22 mouse cellular contexts compared by ENCODE assay signal in the genomic region with DNA sequence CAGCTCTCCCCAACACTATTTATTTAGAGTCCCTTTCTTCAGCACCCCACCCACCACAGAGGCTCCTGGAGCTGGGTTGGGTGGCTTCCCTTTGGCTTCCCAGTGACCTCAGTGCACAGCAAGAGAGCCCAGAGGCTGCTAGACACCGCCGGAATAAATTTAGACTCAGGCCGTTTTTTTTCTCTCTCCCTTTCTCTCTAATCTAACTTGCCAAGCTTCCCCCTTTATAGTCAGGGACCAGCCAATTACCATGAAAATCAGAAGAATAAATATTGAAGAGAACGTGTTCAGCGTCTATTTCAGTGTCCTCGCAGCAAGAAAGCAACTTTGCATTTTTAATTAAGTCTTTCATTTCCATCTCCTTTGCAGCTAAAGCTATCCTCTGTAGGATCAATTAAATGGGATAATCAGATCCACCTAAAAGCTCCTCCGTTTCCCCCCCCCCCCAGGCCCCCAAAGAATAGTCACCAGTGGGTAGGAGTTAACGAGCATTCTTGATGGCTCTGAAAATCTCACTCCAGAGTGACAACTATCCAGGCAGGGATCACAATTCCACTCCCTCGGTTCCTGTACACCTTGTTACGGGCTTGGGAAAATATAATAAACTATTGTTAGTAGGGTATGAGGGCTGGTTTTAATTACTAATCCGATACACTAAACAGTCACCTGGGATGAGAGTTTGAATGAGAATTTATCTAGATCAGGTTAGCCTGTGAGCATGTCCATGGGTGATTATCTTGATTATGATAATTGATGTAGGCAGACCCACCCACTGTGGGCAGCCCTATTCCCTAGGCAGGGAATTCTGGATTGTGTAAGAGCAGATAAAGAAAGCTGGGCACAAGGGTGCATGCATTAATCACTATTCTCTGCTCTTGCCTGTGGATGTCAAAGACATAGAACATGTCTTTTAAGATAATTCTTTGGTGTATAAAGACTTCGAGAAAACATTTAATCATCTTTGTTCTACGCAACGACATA. TPM values are rescaled to one million over a fixed set of nuclear protein-coding genes. Genes with fewer than 3 reads are reported as not detected.
DNase-seq lines count a peak whose midpoint lies in the region; ATAC-seq and TF ChIP-seq lines count a peak whose summit lies in the region.
"Had no signal": no experiment of that assay in that cellular context is flagged by ENCODE, and none has a peak within 500 bp of the region (broad histone marks: within the 10 kb centered on the region; RNA-seq: fewer than 3 reads in every experiment).

No protein-coding gene starts in this region.

- 73% methylated on average over 14 of the region's 14 CpGs for WGBS in embryonic facial prominence, embryonic 14.5 days
- WGBS in embryonic facial prominence, embryonic 10.5 days: 76% methylated on average over 14 of the region's 14 CpGs
- WGBS in midbrain, embryonic 13.5 days: 44% methylated on average over 14 of the region's 14 CpGs

- H3K9ac ChIP-seq in embryonic facial prominence, embryonic 14.5 days (ENCODE audit: low read depth, low read length): no peak overlapping the region
- H3K9ac ChIP-seq in midbrain, embryonic 13.5 days (replicated peaks): no peak overlapping the region
- H3K9ac ChIP-seq: embryonic facial prominence, embryonic 13.5 days had no signal

- no peak overlapping the region for H3K4me3 ChIP-seq in embryonic facial prominence, embryonic 14.5 days (ENCODE audit: low read depth, low read length)
- no peak overlapping the region for H3K4me3 ChIP-seq in embryonic facial prominence, embryonic 10.5 days
- no peak overlapping the region for H3K4me3 ChIP-seq in midbrain, embryonic 13.5 days (replicated peaks)
- H3K4me3 ChIP-seq in left cerebral cortex, adult 2 months: no peak overlapping the region
- H3K4me3 ChIP-seq: embryonic facial prominence, embryonic 13.5 days; heart, embryonic 10.5 days; megakaryocyte, embryonic 14.5 days; myocyte had no signal

- no peaks in the 10 kb centered on the region for H3K36me3 ChIP-seq in embryonic facial prominence, embryonic 14.5 days (ENCODE audit: control insufficient read depth, insufficient read depth, low read length)
- no peaks in the 10 kb centered on the region for H3K36me3 ChIP-seq in embryonic facial prominence, embryonic 10.5 days (replicated peaks)
- 0 out of 2 replicates have a peak, but pooled peaks cover under 1% of the 10 kb centered on the region for H3K36me3 ChIP-seq in midbrain, embryonic 13.5 days
- H3K36me3 ChIP-seq: embryonic facial prominence, embryonic 13.5 days; heart, embryonic 10.5 days had no signal

- no peaks in the 10 kb centered on the region for H3K4me1 ChIP-seq in embryonic facial prominence, embryonic 14.5 days (ENCODE audit: control insufficient read depth, insufficient read depth, low read length)
- H3K4me1 ChIP-seq in embryonic facial prominence, embryonic 10.5 days: no peaks in the 10 kb centered on the region; the same call in 1 of the 2 replicates
- peaks cover 8% of the 10 kb centered on the region for H3K4me1 ChIP-seq in midbrain, embryonic 13.5 days (replicated peaks)
- H3K4me1 ChIP-seq: embryonic facial prominence, embryonic 13.5 days; megakaryocyte, embryonic 14.5 days had no signal

- no peak for TF ChIP-seq CTCF in left cerebral cortex, adult 2 months (IDR thresholded peaks at IDR 0.05)

- no peaks in the 10 kb centered on the region for H3K27me3 ChIP-seq in embryonic facial prominence, embryonic 14.5 days (replicated peaks; ENCODE audit: control insufficient read depth, insufficient read depth, low read length)
- no peaks in the 10 kb centered on the region for H3K27me3 ChIP-seq in embryonic facial prominence, embryonic 10.5 days (replicated peaks; ENCODE audit: low read depth, poor library complexity, severe bottlenecking)
- H3K27me3 ChIP-seq in midbrain, embryonic 13.5 days: no peaks in the 10 kb centered on the region
- H3K27me3 ChIP-seq: embryonic facial prominence, embryonic 13.5 days had no signal

- peak; percentile 50; the same call in 1 of the 2 replicates for ATAC-seq in embryonic facial prominence, embryonic 14.5 days (ENCODE audit: low read depth)
- peak; percentile 75 for ATAC-seq in midbrain, embryonic 13.5 days
- ATAC-seq in frontal cortex, adult (ENCODE audit: low TSS enrichment): no peak
- ATAC-seq: Patski had no signal

- intact Hi-C loops in left cerebral cortex, adult 2 months (cut with DNase I): loop anchor here (2.0 to 5.0 kb wide), 2 partner anchors 131 to 180 kb away; a partner anchor contains a TSS

- no peak for DNase-seq in embryonic facial prominence, embryonic 14.5 days (ENCODE audit: low spot score)
- no peak for DNase-seq in embryonic facial prominence, embryonic 10.5 days (ENCODE audit: low spot score)
- peak; percentile 22 to 27 for DNase-seq in right cerebral cortex, postnatal 10 days (ENCODE audit: low spot score in 2 of 2)
- DNase-seq in right cerebral cortex, postnatal 14 days: no peak
- DNase-seq in heart, postnatal 4 days: no peak
- DNase-seq in left cerebral cortex, adult 2 months (ENCODE audit: extremely low spot score in 1 of 2, low spot score in 2 of 2): no peak
- DNase-seq: adrenal gland, postnatal 10 days; cerebellum, adult 11 months; cerebellum, postnatal 10 days; kidney, adult 2 months; kidney, postnatal 14 days; lung, adult 18-20 months; right cerebral cortex, adult 18-20 months; thymus, postnatal 36 days had no signal

- H3K9me3 ChIP-seq in embryonic facial prominence, embryonic 14.5 days (ENCODE audit: control insufficient read depth, low read length): no peaks in the 10 kb centered on the region
- H3K9me3 ChIP-seq in embryonic facial prominence, embryonic 10.5 days: no peaks in the 10 kb centered on the region
- no peaks in the 10 kb centered on the region for H3K9me3 ChIP-seq in midbrain, embryonic 13.5 days
- H3K9me3 ChIP-seq: embryonic facial prominence, embryonic 13.5 days; heart, embryonic 10.5 days had no signal

- H3K27ac ChIP-seq in embryonic facial prominence, embryonic 14.5 days (replicated peaks; ENCODE audit: low read depth, low read length): no peak overlapping the region
- H3K27ac ChIP-seq in embryonic facial prominence, embryonic 10.5 days (replicated peaks): no peak overlapping the region
- peak overlapping the region; percentile 72 for H3K27ac ChIP-seq in midbrain, embryonic 13.5 days
- H3K27ac ChIP-seq in left cerebral cortex, adult 2 months: no peak overlapping the region
- H3K27ac ChIP-seq: embryonic facial prominence, embryonic 13.5 days; heart, embryonic 10.5 days had no signal

- no peak overlapping the region for H3K4me2 ChIP-seq in embryonic facial prominence, embryonic 14.5 days (ENCODE audit: low read depth, low read length)
- H3K4me2 ChIP-seq in midbrain, embryonic 13.5 days (replicated peaks): no peak overlapping the region
- H3K4me2 ChIP-seq: embryonic facial prominence, embryonic 13.5 days; liver, embryonic 11.5 days had no signal

RNA-seq across cellular contexts. Expression of a gene that starts 29.0 kb away (rescaled TPM):
- polyA plus RNA-seq in embryonic facial prominence, embryonic 14.5 days (2014; fragmentation: Nextera tagmentation; extraction: Ambion mirVana): 81.4 and 97.6 TPM in 2 replicates
- polyA plus RNA-seq in embryonic facial prominence, embryonic 10.5 days (2016; fragmentation: Nextera tagmentation; extraction: Ambion mirVana): 50.4 and 67.6 TPM in 2 replicates
- 10.2 and 10.4 TPM in 2 replicates for polyA plus RNA-seq in midbrain, embryonic 13.5 days (2015; fragmentation: Nextera tagmentation; extraction: Ambion mirVana)
- 10 to 100 TPM; 22.9 to 23.2 TPM for total RNA-seq in heart, postnatal 4 days (2021)
- total RNA-seq in left cerebral cortex, adult 2 months (2021): 1 to 10 TPM; 7.1 TPM

Comparison
In these comparisons a context has a peak if more than half of its experiments do, and no peak if none do; other contexts are left out.
1. DNase-seq: peak in right cerebral cortex, postnatal 10 days (2 of 2); none in embryonic facial prominence, embryonic 14.5 days (single experiment), embryonic facial prominence, embryonic 10.5 days (single experiment), right cerebral cortex, postnatal 14 days (single experiment), heart, postnatal 4 days (single experiment) and left cerebral cortex, adult 2 months (0 of 2).